27 mouse cellular contexts compared by ENCODE assay signal in the genomic region with DNA sequence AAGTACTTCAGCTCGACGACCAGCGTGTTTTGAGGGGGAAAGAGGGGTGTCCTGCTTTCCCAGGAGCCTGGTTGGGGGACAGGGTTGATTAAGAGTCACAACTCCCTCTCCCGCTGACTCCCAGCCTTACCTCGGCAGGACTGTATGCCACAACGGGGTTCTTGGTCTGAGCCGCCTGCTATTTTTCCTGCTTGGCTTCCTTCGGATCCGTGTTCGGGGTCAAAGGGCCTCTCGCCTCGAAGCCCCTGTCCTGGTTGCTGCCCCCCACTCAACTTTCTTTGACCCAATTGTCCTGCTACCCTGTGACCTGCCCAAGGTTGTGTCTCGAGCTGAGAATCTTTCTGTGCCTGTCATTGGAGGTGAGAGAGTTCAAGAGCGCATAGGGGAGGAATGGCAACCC. TPM values are rescaled to one million over a fixed set of nuclear protein-coding genes. Genes with fewer than 3 reads are reported as not detected.
DNase-seq lines count a peak whose midpoint lies in the region; ATAC-seq and TF ChIP-seq lines count a peak whose summit lies in the region.
"Had no signal": no experiment of that assay in that cellular context is flagged by ENCODE, and none has a peak within 500 bp of the region (broad histone marks: within the 10 kb centered on the region; RNA-seq: fewer than 3 reads in every experiment).

No protein-coding gene starts in this region.

- peak; percentile 28 for DNase-seq in cerebellum, adult 9-11 months
- no peak for DNase-seq in cerebellum, postnatal 14 days
- DNase-seq in limb, embryonic 10.5 days (ENCODE audit: low spot score): no peak
- no peak for DNase-seq in testis, postnatal 10 days (ENCODE audit: low spot score)
- no peak for DNase-seq in B cell, adult 2 months
- DNase-seq: adrenal gland, adult 8-10 months; adrenal gland, postnatal 14 days; adrenal gland, postnatal 36 days; cerebellum, adult 11-12 months; cerebellum, adult 2 months; cerebellum, adult 9-10 months; cerebellum, postnatal 25 days; embryo, embryonic 11 days had no signal

- no peak for ATAC-seq in limb, embryonic 12.5 days (ENCODE audit: insufficient number of reproducible peaks, insufficient read depth, low FRiP score, low TSS enrichment, low read depth)
- ATAC-seq: activated CD4-positive, CD25-positive, alpha-beta regulatory T cell, adult 4 months; forebrain, embryonic 14.5 days; forebrain, embryonic 16.5 days; Patski had no signal

- no peak for TF ChIP-seq CTCF in testis, adult 2 months (IDR thresholded peaks at IDR 0.05; ENCODE audit: control insufficient read depth, insufficient read depth, insufficient replicate concordance, low read depth, low read length)

- H3K9me3 ChIP-seq in limb, embryonic 12.5 days: no peaks in the 10 kb centered on the region
- no peaks in the 10 kb centered on the region for H3K9me3 ChIP-seq in limb, embryonic 10.5 days (replicated peaks)
- H3K9me3 ChIP-seq: embryonic facial prominence, embryonic 13.5 days; embryonic facial prominence, embryonic 15.5 days; forebrain, embryonic 10.5 days; forebrain, embryonic 12.5 days; G1E had no signal

- H3K4me2 ChIP-seq in limb, embryonic 12.5 days: peak overlapping the region; percentile 1; the same call in 1 of the 2 replicates
- H3K4me2 ChIP-seq: embryonic facial prominence, embryonic 13.5 days had no signal

- H3K9ac ChIP-seq in limb, embryonic 12.5 days (replicated peaks): no peak overlapping the region
- H3K9ac ChIP-seq: embryonic facial prominence, embryonic 13.5 days; embryonic facial prominence, embryonic 15.5 days; forebrain, embryonic 12.5 days had no signal

- 75% methylated on average over 14 of the region's 14 CpGs for WGBS in limb, embryonic 12.5 days
- WGBS in limb, embryonic 10.5 days: 83% methylated on average over 14 of the region's 14 CpGs

- no peak overlapping the region for H3K4me3 ChIP-seq in limb, embryonic 12.5 days (replicated peaks)
- H3K4me3 ChIP-seq in limb, embryonic 10.5 days: no peak overlapping the region
- H3K4me3 ChIP-seq in testis, adult 2 months (ENCODE audit: control insufficient read depth, low read depth, low read length): peak overlapping the region; percentile 93
- H3K4me3 ChIP-seq: embryonic facial prominence, embryonic 13.5 days; erythroblast, embryonic 14.5 days; forebrain, embryonic 12.5 days had no signal

- H3K27me3 ChIP-seq in limb, embryonic 12.5 days: no peaks in the 10 kb centered on the region
- H3K27me3 ChIP-seq in limb, embryonic 10.5 days (ENCODE audit: low read depth, poor library complexity, severe bottlenecking): no peaks in the 10 kb centered on the region
- no peaks in the 10 kb centered on the region for H3K27me3 ChIP-seq in testis, adult 2 months (ENCODE audit: control insufficient read depth, insufficient read depth, low read length)
- H3K27me3 ChIP-seq: embryonic facial prominence, embryonic 13.5 days; embryonic facial prominence, embryonic 15.5 days; Patski had no signal

- TF ChIP-seq POLR2A in testis, adult 2 months (IDR thresholded peaks at IDR 0.05; ENCODE audit: control insufficient read depth, low read depth, low read length): no peak; the same call in 1 of the 2 replicates

- H3K4me1 ChIP-seq in limb, embryonic 12.5 days (replicated peaks): peaks cover 22% of the 10 kb centered on the region
- H3K4me1 ChIP-seq in limb, embryonic 10.5 days: peaks cover 36% of the 10 kb centered on the region
- H3K4me1 ChIP-seq in testis, adult 2 months (ENCODE audit: control insufficient read depth, insufficient read depth, low read length): peaks cover 6% of the 10 kb centered on the region

- peaks cover 23% of the 10 kb centered on the region for H3K36me3 ChIP-seq in limb, embryonic 12.5 days
- peaks cover 30% of the 10 kb centered on the region for H3K36me3 ChIP-seq in limb, embryonic 10.5 days
- H3K36me3 ChIP-seq in testis, adult 2 months (ENCODE audit: control insufficient read depth, insufficient read depth, low read length): no peaks in the 10 kb centered on the region; the same call in 1 of the 2 replicates
- H3K36me3 ChIP-seq: embryonic facial prominence, embryonic 15.5 days had no signal

- no peak overlapping the region for H3K27ac ChIP-seq in limb, embryonic 12.5 days
- H3K27ac ChIP-seq in limb, embryonic 10.5 days: no peak overlapping the region
- H3K27ac ChIP-seq in testis, adult 2 months (ENCODE audit: control insufficient read depth, insufficient read depth, low read depth, low read length): no peak overlapping the region
- H3K27ac ChIP-seq: embryonic facial prominence, embryonic 13.5 days; embryonic facial prominence, embryonic 15.5 days; forebrain, embryonic 10.5 days; forebrain, embryonic 12.5 days had no signal

RNA-seq across cellular contexts. Expression of gene Lpcat4, which starts 2.5 kb away (rescaled TPM):
- polyA plus RNA-seq in limb, embryonic 12.5 days (2016; fragmentation: Nextera tagmentation; extraction: Ambion mirVana): 12.9 and 14.0 TPM in 2 replicates
- polyA plus RNA-seq in limb, embryonic 10.5 days (2016; fragmentation: Nextera tagmentation; extraction: Ambion mirVana): 15.0 and 18.0 TPM in 2 replicates
- polyA plus RNA-seq in testis, adult 2 months (2012; rRNA removed): 74.6 and 88.6 TPM in 2 replicates

RNA-seq across cellular contexts. Expression of gene Nutm1, which starts 17.3 kb away (rescaled TPM):
- 0.10 TPM in 2 replicates for polyA plus RNA-seq in limb, embryonic 12.5 days (2016; fragmentation: Nextera tagmentation; extraction: Ambion mirVana)
- polyA plus RNA-seq in limb, embryonic 10.5 days (2016; fragmentation: Nextera tagmentation; extraction: Ambion mirVana): 0.04 and 0.10 TPM in 2 replicates
- 22.6 and 23.7 TPM in 2 replicates for polyA plus RNA-seq in testis, adult 2 months (2012; rRNA removed)
- polyA plus RNA-seq: activated CD4-positive, CD25-positive, alpha-beta regulatory T cell, adult 4 months; cerebellum, adult 2 months; embryonic facial prominence, embryonic 11.5 days; embryonic facial prominence, embryonic 13.5 days; embryonic facial prominence, embryonic 15.5 days; erythroblast, embryonic 14.5 days; forebrain, embryonic 12.5 days; forebrain, embryonic 14.5 days; forebrain, embryonic 16.5 days had no signal

RNA-seq across cellular contexts. Expression of gene Nop10, which starts 19.9 kb away (rescaled TPM):
- polyA plus RNA-seq in limb, embryonic 12.5 days (2016; fragmentation: Nextera tagmentation; extraction: Ambion mirVana): 170 and 181 TPM in 2 replicates
- 188 and 253 TPM in 2 replicates for polyA plus RNA-seq in limb, embryonic 10.5 days (2016; fragmentation: Nextera tagmentation; extraction: Ambion mirVana)
- polyA plus RNA-seq in testis, adult 2 months (2012; rRNA removed): 108 and 121 TPM in 2 replicates

RNA-seq across cellular contexts. Expression of gene Slc12a6, which starts 23.8 kb away (rescaled TPM):
- 10.6 and 11.4 TPM in 2 replicates for polyA plus RNA-seq in limb, embryonic 12.5 days (2016; fragmentation: Nextera tagmentation; extraction: Ambion mirVana)
- polyA plus RNA-seq in limb, embryonic 10.5 days (2016; fragmentation: Nextera tagmentation; extraction: Ambion mirVana): 5.0 and 7.4 TPM in 2 replicates
- 28.8 and 34.1 TPM in 2 replicates for polyA plus RNA-seq in testis, adult 2 months (2012; rRNA removed)

RNA-seq across cellular contexts. Expression of gene Gm21985, which starts 24.3 kb away (rescaled TPM):
- not detected in 2 replicates for polyA plus RNA-seq in limb, embryonic 12.5 days (2016; fragmentation: Nextera tagmentation; extraction: Ambion mirVana)
- polyA plus RNA-seq in limb, embryonic 10.5 days (2016; fragmentation: Nextera tagmentation; extraction: Ambion mirVana): not detected in 2 replicates
- not detected in 2 replicates for polyA plus RNA-seq in testis, adult 2 months (2012; rRNA removed)
- polyA plus RNA-seq: activated CD4-positive, CD25-positive, alpha-beta regulatory T cell, adult 4 months; C2C12; cerebellum, adult 2 months; embryonic facial prominence, embryonic 11.5 days; embryonic facial prominence, embryonic 13.5 days; embryonic facial prominence, embryonic 15.5 days; erythroblast, embryonic 14.5 days; forebrain, embryonic 10.5 days; forebrain, embryonic 12.5 days; forebrain, embryonic 14.5 days; forebrain, embryonic 16.5 days; G1E had no signal

Comparison
In these comparisons a context has a peak if more than half of its experiments do, and no peak if none do; other contexts are left out.
1. RNA of gene Nutm1, which starts 17.3 kb away (polyA plus RNA-seq): 22.6 to 23.7 TPM in testis, adult 2 months; 0.10 TPM in limb, embryonic 12.5 days and 0.04 to 0.10 TPM in limb, embryonic 10.5 days; every median in the first group is over 10 times any median in the second.